Mouse (Mus musculus) neural tube, embryonic 11.5 days (tissue): ENCODE measurements around the gene Mif4gd. TPM values are rescaled to one million over a fixed set of nuclear protein-coding genes. Genes with fewer than 3 reads are reported as not detected.

ENCODE experiments used
- ATAC-seq: fragments of 200-750 bp; cut with Nextera tagmentation; 2 replicates; pipeline ENCODE4 v1.8.0; 2017; ENCODE audit warnings: moderate number of reproducible peaks, mild to moderate bottlenecking, moderate TSS enrichment, moderate library complexity; ENCODE audit not compliant: insufficient read depth, low FRiP score, low TSS enrichment
- DNase-seq: peaks from one replicate; pipeline ENCODE4 v3.0.0-alpha.2; 2015; ENCODE audit warnings: low spot score
- H3K27ac ChIP-seq: fragments of 300-500 bp; sonication (generic); 2 replicates; pipeline ENCODE4 v1.5.1; 2014; ENCODE audit warnings: low read depth, mild to moderate bottlenecking, low read length
- H3K27me3 ChIP-seq: fragments of 300-500 bp; sonication (generic); 2 replicates; pipeline ENCODE4 v1.6.1; 2014; ENCODE audit warnings: mild to moderate bottlenecking, low read length, mixed read lengths; ENCODE audit not compliant: control insufficient read depth, insufficient read depth
- H3K36me3 ChIP-seq: fragments of 300-500 bp; sonication (generic); 2 replicates; pipeline ENCODE4 v1.6.1; 2014; ENCODE audit warnings: mild to moderate bottlenecking, low read length, moderate library complexity, mixed read lengths; ENCODE audit not compliant: control insufficient read depth, insufficient read depth
- H3K4me1 ChIP-seq: fragments of 300-500 bp; sonication (generic); 2 replicates; pipeline ENCODE4 v1.6.1; 2014; ENCODE audit warnings: low read length, mixed read lengths; ENCODE audit not compliant: control insufficient read depth, insufficient read depth
- H3K4me2 ChIP-seq: fragments of 300-500 bp; sonication (generic); 2 replicates; pipeline ENCODE4 v1.6.1; 2014; ENCODE audit warnings: low read depth, mild to moderate bottlenecking, moderate library complexity
- H3K4me3 ChIP-seq: fragments of 300-500 bp; sonication (generic); 2 replicates; pipeline ENCODE4 v1.5.1; 2014; ENCODE audit warnings: low read depth, low read length
- H3K9ac ChIP-seq: fragments of 300-500 bp; sonication (generic); 2 replicates; pipeline ENCODE4 v1.6.1; 2014; ENCODE audit warnings: mild to moderate bottlenecking, low read length
- H3K9me3 ChIP-seq: fragments of 300-500 bp; sonication (generic); 2 replicates; pipeline ENCODE4 v1.6.1; 2016; ENCODE audit warnings: low read length; ENCODE audit not compliant: control insufficient read depth
- WGBS: fragments of 180-500 bp; shearing (Covaris S2); extraction: QIAGEN DNeasy Blood & Tissue Kit; methylation state at CpG from one replicate; pipeline ENCODE4 v1.1.7; 2014; 5-methylcytosine and 5-hydroxymethylcytosine counted together
- polyA plus RNA-seq: library from polyadenylated mRNA; unstranded; fragments of >200 nt; fragmentation: Nextera tagmentation; extraction: Ambion mirVana; gene quantifications from 2 replicates; pipeline ENCODE4 v1.2.1, GENCODE M21; 2014

Gene Mif4gd
- polyA plus RNA-seq, 1 experiment from 2014 or later, result 17.1 TPM

DNA sequence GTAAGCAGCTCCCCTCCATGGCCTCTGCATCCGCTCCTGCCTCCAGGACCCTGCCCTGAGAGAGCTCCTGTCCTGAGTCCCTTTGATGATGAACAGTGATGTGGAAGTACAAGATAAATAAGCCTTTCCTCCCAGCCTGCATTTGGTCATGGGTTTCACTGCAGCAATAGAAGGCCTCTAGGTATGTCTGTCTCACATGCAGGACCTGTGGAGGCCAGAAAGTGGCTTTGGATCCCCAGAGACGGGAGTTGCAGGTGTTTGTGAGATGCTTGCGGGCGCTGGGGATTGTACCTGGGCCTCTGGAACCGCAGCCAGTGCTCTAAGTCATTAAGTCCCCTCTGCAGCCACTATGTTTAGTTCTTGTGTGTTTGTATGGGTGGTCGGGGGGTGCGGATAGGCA, 7.2 kb upstream of the Mif4gd start:
- 87% methylated on average over 7 of the region's 7 CpGs for WGBS
- Histone ChIP-seq H3K4me2 (no peak overlapping the region), H3K9ac (no peak overlapping the region), H3K36me3 (peaks cover 3% of the 10 kb centered on the region; the same call in 1 of the 2 replicates), H3K4me3 (no peak overlapping the region), H3K4me1 (no peaks in the 10 kb centered on the region), H3K27ac (no peak overlapping the region), H3K27me3 (no peaks in the 10 kb centered on the region), H3K9me3 (no peaks in the 10 kb centered on the region)
- no peak for DNase-seq
- no peak for ATAC-seq

DNA sequence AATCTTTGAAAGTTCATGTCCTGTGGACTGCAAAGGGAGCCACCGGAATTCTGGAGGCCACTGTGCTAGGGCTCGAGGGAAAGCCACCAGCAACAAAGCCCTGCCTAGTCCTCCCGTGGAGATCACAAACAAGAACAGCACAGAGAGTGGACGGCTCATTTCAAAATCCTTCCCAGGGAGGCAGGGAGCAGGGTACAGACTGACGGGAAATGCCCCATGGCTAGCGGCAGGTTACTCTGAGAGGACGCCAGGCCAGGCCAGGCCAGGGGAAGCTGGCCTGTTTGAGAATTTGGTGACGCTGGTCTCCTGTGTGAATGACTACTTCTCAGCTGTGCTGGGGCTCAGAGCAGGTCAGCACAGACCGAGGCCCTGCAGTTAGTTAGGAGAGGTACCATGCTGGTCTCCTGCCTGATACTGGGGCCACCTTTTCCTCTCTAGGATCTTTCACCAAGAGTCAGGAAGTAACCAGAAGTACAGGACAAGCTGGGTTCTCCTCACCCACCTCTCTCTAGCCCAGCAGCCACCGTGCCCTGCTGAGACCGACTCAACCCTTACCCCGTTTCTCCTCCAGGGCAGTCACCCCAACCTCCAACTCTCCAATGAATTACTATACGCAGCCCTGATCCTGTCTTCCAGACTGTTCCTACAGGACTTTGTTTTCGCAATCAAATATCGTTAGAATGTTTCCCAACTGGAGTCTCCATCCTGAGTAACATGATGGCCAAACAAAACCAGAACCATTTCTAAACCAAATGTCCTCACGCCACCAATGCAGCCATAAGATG, 6.2 kb upstream of the Mif4gd start:
- no peak overlapping the region for H3K9ac ChIP-seq
- DNase-seq, result no peak
- no peaks in the 10 kb centered on the region for H3K4me1 ChIP-seq
- H3K9me3 ChIP-seq, result no peaks in the 10 kb centered on the region
- no peak overlapping the region for H3K4me2 ChIP-seq
- no peak for ATAC-seq
- peaks cover 3% of the 10 kb centered on the region; the same call in 1 of the 2 replicates for H3K36me3 ChIP-seq
- H3K27ac ChIP-seq, result no peak overlapping the region
- H3K27me3 ChIP-seq, result no peaks in the 10 kb centered on the region
- H3K4me3 ChIP-seq, result no peak overlapping the region
- 89% methylated on average over 16 of the region's 16 CpGs for WGBS

DNA sequence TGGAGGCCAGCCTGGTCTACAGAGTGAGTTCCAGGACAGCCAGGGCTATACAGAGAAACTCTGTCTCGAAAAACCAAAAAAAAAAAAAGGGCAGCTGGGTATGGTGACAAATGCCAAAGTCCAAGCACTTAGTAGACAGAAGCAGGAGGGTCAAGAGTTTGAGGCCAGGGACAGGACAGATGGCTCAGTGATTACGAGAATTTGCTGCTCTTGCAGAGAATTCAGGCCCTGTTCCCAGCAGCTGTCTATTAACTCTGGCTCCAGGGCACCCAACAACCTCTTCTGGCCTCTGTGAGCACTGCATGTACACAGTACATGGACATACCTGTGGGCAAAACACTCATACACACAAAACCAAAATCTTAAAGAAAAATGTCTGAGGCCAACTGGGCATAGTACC, 5.2 kb upstream of the Mif4gd start:
- no peak for DNase-seq
- Histone ChIP-seq H3K4me3 (no peak overlapping the region), H3K27ac (no peak overlapping the region), H3K4me1 (no peaks in the 10 kb centered on the region), H3K27me3 (no peaks in the 10 kb centered on the region), H3K9ac (no peak overlapping the region), H3K36me3 (peaks cover 2% of the 10 kb centered on the region; the same call in 1 of the 2 replicates), H3K9me3 (no peaks in the 10 kb centered on the region), H3K4me2 (no peak overlapping the region)
- WGBS, result 91% methylated on average over 2 of the region's 2 CpGs
- ATAC-seq, result no peak

DNA sequence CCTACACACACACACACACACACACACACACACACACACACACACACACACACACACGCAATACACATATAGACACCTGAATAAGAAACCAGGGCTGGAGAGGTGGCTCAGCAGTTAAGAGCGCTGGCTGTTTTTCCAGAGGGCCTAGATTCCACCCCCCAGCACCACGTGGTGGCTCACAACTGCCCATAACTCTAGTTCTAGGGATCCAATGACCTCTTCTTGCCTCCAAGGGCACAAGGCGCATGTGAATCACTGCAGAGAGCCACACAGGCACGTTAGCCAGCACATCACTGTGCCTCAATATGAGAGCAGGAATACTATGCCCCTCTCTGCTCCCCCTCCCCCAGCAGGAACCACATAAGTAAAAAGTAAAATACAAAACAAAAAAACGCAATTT, 4.1 kb upstream of the Mif4gd start:
- H3K4me3 ChIP-seq, result no peak overlapping the region
- no peak for DNase-seq
- no peaks in the 10 kb centered on the region; the same call in 1 of the 2 replicates for H3K36me3 ChIP-seq
- WGBS, result 79% methylated on average over 6 of the region's 6 CpGs
- H3K9me3 ChIP-seq, result no peaks in the 10 kb centered on the region
- no peak overlapping the region for H3K27ac ChIP-seq
- H3K9ac ChIP-seq, result no peak overlapping the region
- H3K4me2 ChIP-seq, result no peak overlapping the region
- H3K27me3 ChIP-seq, result no peaks in the 10 kb centered on the region
- no peaks in the 10 kb centered on the region; the same call in 1 of the 2 replicates for H3K4me1 ChIP-seq
- no peak for ATAC-seq

DNA sequence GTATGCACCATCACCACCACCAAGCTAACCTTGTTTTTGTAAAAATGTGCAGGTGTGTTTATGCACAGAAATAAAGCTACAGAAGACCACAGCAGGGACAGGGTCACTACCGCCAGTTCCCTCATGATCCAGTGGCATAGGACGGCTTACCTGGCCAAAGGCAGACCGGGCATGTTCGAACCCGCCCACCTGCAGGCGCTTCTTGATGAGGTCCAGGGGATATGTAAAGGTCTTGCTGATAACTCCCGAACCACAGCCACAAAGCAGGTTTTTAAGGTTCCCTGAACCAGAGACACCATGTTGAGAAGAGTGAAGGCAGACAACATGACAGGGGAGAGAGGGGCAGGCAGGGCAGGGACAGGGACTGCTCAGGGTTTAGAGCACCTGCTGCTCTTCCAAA, 3.6 kb upstream of the Mif4gd start:
- H3K4me1 ChIP-seq, result no peaks in the 10 kb centered on the region; the same call in 1 of the 2 replicates
- ATAC-seq, result no peak
- no peaks in the 10 kb centered on the region; the same call in 1 of the 2 replicates for H3K36me3 ChIP-seq
- H3K27me3 ChIP-seq, result no peaks in the 10 kb centered on the region
- no peak overlapping the region for H3K4me3 ChIP-seq
- no peaks in the 10 kb centered on the region for H3K9me3 ChIP-seq
- H3K27ac ChIP-seq, result no peak overlapping the region
- 90% methylated on average over 7 of the region's 7 CpGs for WGBS
- H3K4me2 ChIP-seq, result no peak overlapping the region
- no peak for DNase-seq
- H3K9ac ChIP-seq, result no peak overlapping the region

DNA sequence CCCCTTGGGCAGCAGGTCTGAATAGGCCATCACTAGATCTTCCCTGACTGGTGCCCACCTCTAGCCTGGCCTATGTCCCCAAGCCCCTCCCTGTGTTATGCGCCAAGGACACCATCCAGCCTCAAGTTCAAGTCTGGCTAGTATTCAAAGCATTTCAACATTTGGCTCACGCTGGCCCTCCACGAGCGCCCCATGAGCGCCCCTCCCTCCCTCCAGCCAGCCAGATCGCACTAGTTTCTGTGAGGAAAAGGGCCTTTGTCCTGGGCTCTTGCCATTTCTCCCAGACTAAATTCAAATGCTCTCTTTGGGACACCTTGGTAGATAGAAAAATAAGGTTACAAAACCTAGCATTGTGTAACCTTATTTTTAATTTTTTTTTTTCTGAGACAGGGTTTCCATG, 3.1 kb upstream of the Mif4gd start:
- no peak for ATAC-seq
- Histone ChIP-seq H3K9me3 (no peaks in the 10 kb centered on the region), H3K9ac (no peak overlapping the region), H3K4me1 (no peaks in the 10 kb centered on the region; the same call in 1 of the 2 replicates), H3K4me2 (no peak overlapping the region), H3K27ac (no peak overlapping the region), H3K4me3 (no peak overlapping the region), H3K27me3 (no peaks in the 10 kb centered on the region), H3K36me3 (no peaks in the 10 kb centered on the region; the same call in 1 of the 2 replicates)
- WGBS, result 89% methylated on average over 6 of the region's 6 CpGs
- DNase-seq, result no peak

DNA sequence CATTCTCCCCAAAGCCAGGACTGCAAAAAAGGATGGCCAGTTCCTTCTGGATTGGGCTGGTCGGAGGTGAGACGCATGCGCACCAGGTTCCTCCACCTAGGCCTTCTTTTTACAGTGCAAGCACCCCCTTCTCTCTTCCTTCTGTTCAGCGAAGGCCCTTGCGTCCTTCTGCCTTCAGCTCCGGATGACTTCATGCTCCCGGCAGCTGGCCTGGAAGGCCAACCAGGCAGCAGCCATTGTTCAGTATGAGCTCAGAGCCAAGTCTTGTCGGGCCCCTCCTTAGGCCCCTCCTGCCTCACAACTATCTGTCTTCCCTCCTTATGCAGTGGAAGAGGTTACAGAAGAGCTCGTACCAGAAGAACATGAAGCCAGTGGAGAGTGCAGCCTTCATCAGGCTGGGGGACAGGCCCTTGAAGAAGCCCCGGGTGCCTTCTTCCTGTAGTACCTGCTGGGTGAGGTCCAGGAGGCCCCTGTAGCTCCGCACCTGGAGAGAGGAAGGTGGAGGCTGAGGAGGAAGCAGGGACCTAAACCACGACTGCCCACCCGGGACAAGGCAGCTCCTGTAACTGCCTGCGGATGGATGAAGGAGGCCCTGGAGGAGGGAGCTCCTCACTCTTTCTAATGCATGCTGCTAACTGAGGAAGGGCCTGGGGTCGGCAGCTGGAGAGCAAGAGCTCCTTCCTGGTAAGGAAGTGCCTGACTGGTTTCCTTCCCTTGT, 2.5 kb upstream of the Mif4gd start:
- no peak overlapping the region for H3K4me2 ChIP-seq
- H3K36me3 ChIP-seq, result no peaks in the 10 kb centered on the region; the same call in 1 of the 2 replicates
- H3K9me3 ChIP-seq, result no peaks in the 10 kb centered on the region
- ATAC-seq (no peak), DNase-seq (no peak)
- no peaks in the 10 kb centered on the region for H3K27me3 ChIP-seq
- 87% methylated on average over 15 of the region's 15 CpGs for WGBS
- H3K9ac ChIP-seq, result no peak overlapping the region
- H3K4me1 ChIP-seq, result no peaks in the 10 kb centered on the region; the same call in 1 of the 2 replicates
- no peak overlapping the region for H3K27ac ChIP-seq
- H3K4me3 ChIP-seq, result no peak overlapping the region

DNA sequence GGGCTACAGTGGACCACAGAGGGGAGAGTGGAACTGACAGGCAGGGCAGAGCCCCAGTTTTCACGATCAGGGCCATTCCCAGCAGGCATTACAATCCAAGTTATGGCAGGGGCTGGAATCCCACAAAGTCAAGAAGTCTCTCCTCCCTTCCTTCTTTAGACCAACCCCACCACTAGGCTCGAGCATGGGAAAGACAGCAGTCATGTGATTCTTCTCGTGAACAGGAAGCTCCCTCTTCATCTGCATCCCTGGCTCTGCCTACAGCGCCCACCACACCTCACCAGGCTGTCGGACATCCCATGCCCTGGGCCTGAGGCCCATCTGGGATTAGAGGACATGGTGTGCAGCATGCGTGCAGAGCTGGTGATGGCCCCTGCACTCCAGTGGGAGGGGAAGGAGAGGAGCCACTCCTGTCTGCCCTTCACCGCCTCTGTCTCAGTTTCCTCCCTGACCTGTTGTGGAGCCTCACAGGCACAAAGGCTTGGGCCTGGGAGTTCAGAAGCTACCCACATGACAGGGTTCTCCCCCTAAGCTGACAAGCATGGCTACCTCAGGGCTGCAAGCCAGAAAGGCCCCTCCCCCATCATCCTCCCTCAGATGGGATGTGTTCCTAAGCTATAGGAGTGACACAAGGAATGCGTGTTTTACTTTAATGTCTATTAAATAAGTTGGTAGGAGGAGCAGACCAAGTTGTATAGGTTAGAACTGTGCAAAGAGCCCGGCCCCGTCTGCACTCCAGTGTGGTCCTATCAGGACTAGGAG, 1.8 kb upstream of the Mif4gd start:
- no peaks in the 10 kb centered on the region for H3K9me3 ChIP-seq
- H3K4me3 ChIP-seq, result no peak overlapping the region
- H3K36me3 ChIP-seq, result no peaks in the 10 kb centered on the region; the same call in 1 of the 2 replicates
- ATAC-seq (no peak), DNase-seq (no peak)
- H3K27me3 ChIP-seq, result no peaks in the 10 kb centered on the region
- WGBS, result 85% methylated on average over 10 of the region's 10 CpGs
- no peak overlapping the region for H3K27ac ChIP-seq
- H3K4me1 ChIP-seq, result no peaks in the 10 kb centered on the region; the same call in 1 of the 2 replicates
- no peak overlapping the region for H3K9ac ChIP-seq
- H3K4me2 ChIP-seq, result no peak overlapping the region
